Mouse (Mus musculus) ES-E14 (cell line): Measurements from ENCODE around the gene Tbcc.

Source experiments
- CHD2 ChIP-seq: IDR thresholded peaks from 2 replicates; pipeline ENCODE4 v1.6.1; 2014; ENCODE audit warnings: mild to moderate bottlenecking, low read depth, low read length, inconsistent platforms
- MAFK ChIP-seq: IDR thresholded peaks from 2 replicates; pipeline ENCODE4 v1.6.1; 2014; ENCODE audit warnings: mild to moderate bottlenecking, low read depth, low read length, inconsistent platforms; ENCODE audit not compliant: insufficient read depth
- ZC3H11A ChIP-seq: IDR thresholded peaks from 2 replicates; pipeline ENCODE4 v1.6.1; 2012; ENCODE audit warnings: low read depth, mild to moderate bottlenecking, inconsistent platforms, low read length, borderline replicate concordance
- ZNF384 ChIP-seq: IDR thresholded peaks from 2 replicates; pipeline ENCODE4 v1.6.1; 2012; ENCODE audit warnings: low read depth, low read length, inconsistent platforms

DNA sequence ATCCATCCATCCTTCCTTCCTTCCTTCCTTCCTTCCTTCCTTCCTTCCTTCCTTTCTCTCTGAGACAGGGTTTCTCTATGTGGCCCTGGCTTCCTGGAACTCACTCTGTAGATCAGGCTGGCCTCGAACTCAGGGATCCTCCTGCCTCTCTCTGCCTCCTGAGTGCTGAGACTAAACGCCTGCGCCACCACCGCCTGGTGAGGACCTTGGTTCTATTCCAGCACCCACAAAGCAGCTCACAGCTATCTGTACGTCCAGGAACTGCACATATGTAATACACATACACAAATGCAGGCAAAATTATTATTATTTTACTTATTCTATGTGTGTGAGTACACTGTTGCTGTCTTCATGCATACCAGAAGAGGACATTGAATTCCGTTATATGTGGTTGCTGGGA lies 5.7 kb upstream of the Tbcc start:
- TF ChIP-seq ZNF384 (no peak), ZC3H11A (no peak), CHD2 (no peak), MAFK (no peak)
